Mouse (Mus musculus): ENCODE data around the gene Tle4.

- no peak for TF ChIP-seq MYOG (IDR thresholded peaks at IDR 0.05; ENCODE audit: control insufficient read depth in 1 of 3, insufficient read depth in 1 of 3, insufficient read length in 2 of 3, low read depth in 2 of 3)
- no peak for TF ChIP-seq MYOD1 (IDR thresholded peaks at IDR 0.05; ENCODE audit: control insufficient read depth in 1 of 3, insufficient read length in 2 of 3, low read depth in 2 of 3)
- no peak for TF ChIP-seq POLR2AphosphoS2 (IDR thresholded peaks at IDR 0.05; ENCODE audit: insufficient read length, low read depth)
- no peak for TF ChIP-seq POLR2A (IDR thresholded peaks at IDR 0.05; ENCODE audit: insufficient read length, low read depth)
- no peak for TF ChIP-seq TCF12 (IDR thresholded peaks at IDR 0.05; ENCODE audit: insufficient read depth, poor library complexity, severe bottlenecking)
- TF ChIP-seq SRF (IDR thresholded peaks at IDR 0.05; ENCODE audit: control insufficient read depth, insufficient read length, low read depth): no peak
- TF ChIP-seq E2F4 (IDR thresholded peaks at IDR 0.05; ENCODE audit: insufficient read depth): no peak
Measured at GRCm38 (mm10) chr19:14543305-14543704, 54.5 kb downstream of the Tle4 start.

Data from myocyte (in vitro differentiated cells).